Mouse (Mus musculus) 416B (cell line): ENCODE measurements at regions not wholly inside any gene's neighbourhood (a gene's known extent, or its start where the extent isn't known, plus 50 kb on each side); places are given as distances from the start of the nearest gene placed in this dataset.

Experiments
- DNase-seq: peaks from one replicate; pipeline ENCODE4 v3.0.0; 2011; ENCODE audit warnings: low read depth

GRCm38 (mm10) chr2:45493656-45494055 is 376.5 kb upstream of the Zeb2 start:
- no peak for DNase-seq

- DNase-seq = no peak
These were observed 369.3 kb upstream of the Zeb2 start for GRCm38 (mm10) chr2:45486530-45486929.

DNA sequence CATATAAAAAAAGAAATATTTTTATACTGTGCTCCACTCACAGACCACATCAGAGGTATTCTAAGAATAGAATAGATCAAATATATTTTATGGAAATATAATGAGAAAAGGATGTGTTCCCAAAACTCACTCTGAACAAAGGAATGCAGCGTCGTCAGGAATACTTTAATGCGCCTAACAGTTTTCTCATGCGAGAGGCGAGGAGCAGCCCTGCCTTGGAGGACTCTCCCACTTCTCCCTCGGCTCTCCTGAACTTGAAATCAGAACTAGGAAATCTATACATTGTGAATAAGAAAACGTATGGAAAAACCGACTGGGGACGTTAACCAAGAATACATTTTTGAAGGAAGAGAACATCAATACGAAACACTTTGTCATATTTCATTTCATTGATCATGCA is 368.3 kb upstream of the Zeb2 start:
- no peak for DNase-seq

- no peak for DNase-seq
These were observed 363.5 kb upstream of the Zeb2 start for GRCm38 (mm10) chr2:45480671-45481070.

DNA sequence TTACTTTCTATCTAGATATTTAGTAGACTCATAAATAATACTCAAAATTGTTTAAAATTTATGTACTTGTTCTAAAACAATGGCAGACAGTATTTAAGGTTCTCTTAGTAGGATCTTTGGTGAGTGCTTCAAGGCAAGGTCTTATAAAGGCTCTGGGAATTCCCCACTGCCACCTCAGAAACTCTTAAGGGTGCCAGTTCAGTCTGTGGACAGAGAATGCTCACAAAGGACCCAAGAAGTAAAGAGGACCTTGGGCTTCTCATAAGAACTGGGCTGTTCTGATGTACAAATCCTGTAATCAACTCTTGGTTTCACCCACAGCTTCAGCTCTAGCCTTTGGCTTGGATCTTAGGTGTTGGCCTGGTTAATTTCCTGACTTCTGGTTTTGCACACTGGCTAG is 358.8 kb upstream of the Zeb2 start:
- peak; percentile 30 for DNase-seq

DNA sequence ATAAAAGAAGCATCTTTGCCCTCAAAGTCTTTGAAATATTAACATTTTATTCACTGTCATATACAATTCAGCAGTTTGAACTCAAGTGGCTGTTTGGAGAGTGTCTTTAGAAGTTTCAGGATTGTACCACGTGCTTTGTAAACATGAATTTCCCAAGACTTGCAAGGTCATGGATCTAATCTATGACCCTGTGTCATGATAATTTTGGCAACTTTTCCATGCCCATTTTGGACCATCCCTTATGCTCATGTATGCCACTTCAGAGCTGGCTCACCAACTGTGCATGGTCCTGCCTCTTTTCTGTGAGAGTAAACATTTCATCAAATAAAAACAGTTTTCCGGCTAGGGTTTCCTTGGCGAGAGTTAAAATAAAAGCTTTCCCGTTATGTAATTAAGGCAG is 347.1 kb upstream of the Zeb2 start:
- no peak for DNase-seq

DNA sequence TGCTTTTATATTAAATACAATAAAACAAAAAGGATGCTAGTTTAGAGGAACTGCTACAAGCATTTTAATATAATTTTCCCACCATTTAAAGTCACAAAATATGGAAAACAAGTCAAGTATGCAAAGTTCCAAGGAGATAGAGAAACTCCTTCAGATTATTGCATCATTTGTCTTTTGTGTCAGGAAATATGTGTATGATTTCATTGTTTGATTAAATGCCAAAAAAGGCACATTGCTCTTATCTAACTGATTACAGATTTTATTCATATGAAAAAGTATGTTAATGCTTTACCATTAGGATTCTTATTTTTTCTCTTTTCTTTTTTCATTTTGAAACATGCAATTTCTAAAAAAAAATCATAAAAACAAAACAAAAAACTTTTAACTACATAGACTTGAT is 342.2 kb upstream of the Zeb2 start:
- DNase-seq = peak; percentile 56

DNA sequence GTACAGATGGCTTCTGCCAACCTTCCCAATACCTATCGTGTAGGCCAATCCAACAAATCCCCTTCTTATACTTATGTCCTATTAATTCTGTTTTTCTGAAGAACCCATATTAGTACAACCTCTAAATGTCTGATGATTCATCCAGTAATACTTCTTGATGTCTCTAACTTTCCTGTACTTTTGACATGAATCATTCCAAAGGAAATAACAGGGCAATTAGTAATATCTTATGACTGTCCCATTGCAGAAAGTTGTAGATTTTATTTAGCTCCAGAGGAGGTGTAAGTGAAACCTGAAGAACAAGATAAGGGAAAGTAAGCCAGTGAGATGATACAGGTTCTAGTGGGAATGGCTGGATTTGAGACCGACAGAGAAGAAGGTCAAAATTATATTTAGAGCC is 337.6 kb upstream of the Zeb2 start:
- peak; percentile 9 for DNase-seq

- no peak for DNase-seq
These were observed 322.0 kb upstream of the Zeb2 start for GRCm38 (mm10) chr2:45439146-45439545.

DNA sequence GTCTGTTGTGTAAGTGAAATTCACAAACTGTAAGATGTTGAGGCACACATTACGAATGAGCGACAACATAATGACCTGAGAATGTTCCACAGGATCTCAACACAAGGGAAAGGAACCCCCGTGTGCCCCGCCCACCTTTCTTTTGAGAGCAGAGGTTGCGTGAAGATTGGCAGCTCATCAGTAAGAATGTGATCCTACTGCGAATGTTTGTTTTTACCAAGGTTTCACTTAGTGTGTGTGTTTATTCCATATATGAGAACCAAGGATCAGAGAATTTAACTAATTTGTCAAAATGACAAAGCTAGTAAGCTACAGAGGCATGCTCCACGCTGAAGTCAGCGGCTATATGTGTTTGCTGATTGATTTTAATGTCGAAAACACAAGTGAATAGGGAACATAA is 321.5 kb upstream of the Zeb2 start:
- DNase-seq = no peak

GRCm38 (mm10) chr2:45435261-45435980 is 318.2 kb upstream of the Zeb2 start:
- no peak for DNase-seq

- DNase-seq = no peak
These were observed 317.6 kb upstream of the Zeb2 start for GRCm38 (mm10) chr2:45434789-45435188.

DNA sequence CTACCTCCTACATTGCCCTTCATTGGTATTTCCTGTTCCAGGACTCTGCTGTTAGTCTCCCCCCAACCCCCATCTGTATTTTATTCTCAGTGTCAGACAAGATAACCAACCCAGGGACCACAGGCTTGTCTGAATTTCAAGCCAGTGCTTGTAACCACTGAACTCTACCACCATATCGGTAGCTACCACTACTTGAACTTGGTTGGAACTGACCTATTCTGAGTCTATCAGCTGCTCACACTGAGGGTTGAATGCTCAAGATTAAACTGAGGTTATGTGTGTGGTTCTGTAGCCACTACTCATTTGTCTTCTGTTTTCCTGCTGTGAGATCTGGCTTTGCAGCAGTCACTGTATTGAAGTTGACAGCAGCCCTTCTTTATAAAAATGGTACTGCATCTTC is 317.0 kb upstream of the Zeb2 start:
- DNase-seq = peak; percentile 12

GRCm38 (mm10) chr2:45431366-45431765 is 314.2 kb upstream of the Zeb2 start:
- no peak for DNase-seq

DNA sequence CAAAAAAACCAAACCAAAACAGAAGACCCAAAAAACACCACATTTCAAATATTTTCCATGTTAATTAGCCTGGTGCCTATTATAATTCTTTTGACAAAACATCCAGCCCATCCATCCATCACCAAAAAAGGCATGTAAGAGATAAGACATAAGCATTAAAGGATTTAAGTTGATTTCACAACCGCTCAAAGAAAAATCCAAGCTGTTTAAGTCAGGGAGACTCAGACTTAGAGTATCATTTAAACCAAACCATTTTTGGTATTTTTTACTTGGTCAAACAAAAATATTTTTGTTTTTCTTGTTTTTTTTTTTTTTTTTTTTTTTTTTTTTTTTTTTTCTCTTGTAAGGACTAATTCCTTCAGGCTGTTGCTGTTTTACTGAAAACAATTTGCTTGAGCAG is 304.6 kb upstream of the Zeb2 start:
- no peak for DNase-seq

DNA sequence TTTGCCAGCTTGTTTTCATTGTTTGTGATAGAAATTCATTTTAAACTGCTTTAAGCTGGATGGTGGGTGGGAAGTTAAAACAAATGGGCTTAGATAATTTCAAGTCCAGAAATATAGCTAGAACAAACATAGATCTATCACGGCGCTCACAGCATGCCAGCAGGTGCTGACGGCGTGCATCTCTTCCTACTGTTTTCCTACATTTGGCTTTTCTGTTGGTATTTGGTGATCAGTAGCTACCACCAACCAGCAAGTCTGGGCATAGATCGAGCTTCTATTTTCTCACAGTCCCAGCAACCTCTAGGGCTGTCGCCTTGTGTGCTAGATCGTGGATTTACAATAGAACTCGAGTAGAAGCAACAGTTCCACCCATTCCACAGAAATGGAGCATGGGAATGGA is 290.9 kb upstream of the Zeb2 start:
- no peak for DNase-seq

GRCm38 (mm10) chr2:45389902-45390492 is 272.8 kb upstream of the Zeb2 start:
- no peak for DNase-seq

GRCm38 (mm10) chr2:45371268-45371667 is 254.1 kb upstream of the Zeb2 start:
- DNase-seq = no peak

GRCm38 (mm10) chr2:45370615-45370968 is 253.4 kb upstream of the Zeb2 start:
- DNase-seq = no peak

GRCm38 (mm10) chr2:45369914-45370614 is 252.9 kb upstream of the Zeb2 start:
- DNase-seq = no peak

DNA sequence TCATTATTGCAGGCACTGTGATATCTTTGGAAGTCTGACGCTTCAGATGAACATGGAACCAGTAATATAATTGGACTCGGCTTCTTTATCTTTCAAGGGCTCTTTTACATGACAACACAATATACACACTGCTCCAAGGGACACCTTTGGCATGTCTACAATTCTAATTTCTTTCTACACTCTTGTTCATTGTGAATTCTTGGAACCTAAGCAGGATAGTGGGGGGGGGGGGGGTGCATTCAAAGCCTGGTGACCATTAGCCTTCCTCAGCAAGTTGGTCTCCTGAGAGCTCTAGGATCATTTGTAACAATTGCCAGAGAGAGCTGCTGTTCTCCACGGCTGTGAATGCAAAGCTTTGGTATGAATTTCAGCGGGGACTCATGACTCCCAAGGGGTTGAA is 252.2 kb upstream of the Zeb2 start:
- no peak for DNase-seq

DNA sequence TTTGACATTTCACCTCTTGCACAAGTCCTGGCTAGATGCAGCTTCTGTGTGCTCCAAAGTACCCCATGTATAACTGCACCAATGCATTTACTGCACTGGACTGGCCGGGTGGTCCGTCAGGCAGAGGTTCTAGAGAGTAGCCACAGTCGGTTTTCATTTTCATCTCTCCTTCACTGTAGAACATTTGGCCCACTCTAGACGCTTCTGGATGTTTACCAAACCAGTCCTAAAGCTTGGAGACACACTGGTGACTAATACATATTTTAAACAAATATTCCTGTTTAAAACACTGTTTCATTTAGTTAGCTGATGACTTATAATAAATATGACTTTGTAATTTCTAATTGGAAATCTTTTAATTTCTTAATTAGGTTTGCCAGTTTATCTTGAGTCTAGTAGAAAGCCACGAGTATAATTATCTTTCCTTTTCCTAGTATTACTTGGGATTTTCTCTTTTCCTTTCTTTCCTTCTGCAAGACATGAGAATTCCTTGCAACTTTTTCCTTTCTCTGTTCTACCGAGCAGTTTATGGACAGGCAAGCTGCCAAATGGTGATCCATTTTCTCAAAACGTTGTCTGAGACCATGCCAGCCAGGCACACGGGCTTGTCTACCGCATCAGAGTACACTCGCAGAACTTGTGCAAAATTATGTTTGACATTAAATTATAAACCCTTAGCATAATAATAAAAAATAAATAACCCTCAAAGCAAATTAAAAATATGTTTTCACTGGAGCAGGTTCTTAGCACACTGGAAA is 250.4 kb upstream of the Zeb2 start:
- no peak for DNase-seq

DNA sequence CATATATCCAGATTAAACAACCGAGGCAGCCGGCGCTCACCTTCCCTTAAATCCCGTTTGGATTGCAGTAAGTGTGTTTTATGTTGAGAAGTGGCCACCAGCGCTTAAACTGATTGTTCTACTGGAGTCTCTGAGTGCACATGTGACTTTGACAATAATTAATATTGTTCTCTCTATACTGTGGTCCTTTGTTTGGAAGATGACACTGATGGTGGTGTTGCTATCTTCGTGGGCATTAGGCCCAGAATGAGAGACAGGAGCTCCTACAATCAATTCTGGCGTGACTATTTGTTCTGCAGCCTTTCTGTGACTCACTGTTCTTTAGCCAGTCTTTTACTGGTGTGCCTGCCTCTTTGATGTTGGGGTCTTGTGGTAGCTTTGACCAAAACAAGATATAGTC is 240.1 kb upstream of the Zeb2 start:
- DNase-seq = no peak
